Mouse (Mus musculus): ENCODE measurements around the gene Wdr12.

DNA sequence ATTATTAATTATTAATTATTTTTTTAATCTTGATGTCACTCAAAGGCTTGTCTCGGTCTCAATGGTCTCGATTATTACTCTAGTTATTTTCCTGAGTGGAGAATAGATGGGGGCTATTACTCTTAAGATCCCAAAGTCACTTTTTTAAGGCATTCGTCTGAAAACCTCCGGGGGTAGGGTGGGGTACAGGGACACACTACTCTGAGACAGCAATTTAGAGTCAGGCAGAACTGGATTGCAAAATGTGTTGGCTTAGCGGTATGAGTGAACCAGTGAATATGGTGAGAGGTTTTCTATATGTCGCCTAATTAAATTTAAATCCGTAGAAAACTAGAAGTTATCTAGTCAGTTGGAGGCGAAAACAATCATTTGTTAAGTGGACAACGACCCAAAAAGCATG, 394 bp upstream of the Wdr12 start:
- TF ChIP-seq POLR2A (IDR thresholded peaks at IDR 0.05; ENCODE audit: insufficient read depth, low read depth, low read length) (no peak), CTCF (IDR thresholded peaks at IDR 0.05) (no peak), EP300 (IDR thresholded peaks at IDR 0.05; ENCODE audit: insufficient read depth, low read depth, low read length) (no peak)

Measured in heart, adult 2 months (tissue).